Comparison of ENCODE assay signal across 9 mouse cellular contexts in genomic region chr10:108167823-108168222, GRCm38 (mm10). TPM values are rescaled to one million over a fixed set of nuclear protein-coding genes. Genes with fewer than 3 reads are reported as not detected.
A peak's percentile ranks its signal among the peaks of the same experiment; 100 is the strongest.
DNase-seq lines count a peak whose midpoint lies in the region; ATAC-seq lines count a peak whose summit lies in the region.
"Had no signal": no experiment of that assay in that cellular context is flagged by ENCODE, and none has a peak within 500 bp of the region (broad histone marks: within the 10 kb centered on the region; RNA-seq: fewer than 3 reads in every experiment).

No protein-coding gene starts in this region.

- no peaks in the 10 kb centered on the region for H3K9me3 ChIP-seq in heart, embryonic 13.5 days
- H3K9me3 ChIP-seq in kidney, embryonic 14.5 days (ENCODE audit: control insufficient read depth, low read length), result no peaks in the 10 kb centered on the region
- H3K9me3 ChIP-seq: embryonic facial prominence, embryonic 13.5 days had no signal

- peak overlapping the region; percentile 89 for H3K27ac ChIP-seq in heart, embryonic 13.5 days (replicated peaks)
- no peak overlapping the region for H3K27ac ChIP-seq in kidney, embryonic 14.5 days (ENCODE audit: low read depth, low read length)
- H3K27ac ChIP-seq: embryonic facial prominence, embryonic 13.5 days had no signal

- H3K36me3 ChIP-seq in heart, embryonic 13.5 days, result no peaks in the 10 kb centered on the region
- H3K36me3 ChIP-seq in kidney, embryonic 14.5 days (ENCODE audit: control insufficient read depth, insufficient read depth, low read length), result peaks cover 4% of the 10 kb centered on the region; the same call in 1 of the 2 replicates
- H3K36me3 ChIP-seq: embryonic facial prominence, embryonic 13.5 days had no signal

- peak overlapping the region; percentile 56 for H3K9ac ChIP-seq in heart, embryonic 13.5 days
- H3K9ac ChIP-seq in kidney, embryonic 14.5 days (ENCODE audit: low read depth, low read length), result no peak overlapping the region
- H3K9ac ChIP-seq: embryonic facial prominence, embryonic 13.5 days had no signal

- H3K4me2 ChIP-seq in heart, embryonic 13.5 days, result peak overlapping the region; percentile 58
- H3K4me2 ChIP-seq in kidney, embryonic 14.5 days (replicated peaks; ENCODE audit: low read depth, low read length), result no peak overlapping the region
- H3K4me2 ChIP-seq: embryonic facial prominence, embryonic 13.5 days had no signal

- H3K4me3 ChIP-seq in heart, embryonic 13.5 days, result no peak overlapping the region
- no peak overlapping the region for H3K4me3 ChIP-seq in kidney, embryonic 14.5 days (ENCODE audit: low read length)
- H3K4me3 ChIP-seq: embryonic facial prominence, embryonic 13.5 days had no signal

- H3K4me1 ChIP-seq in heart, embryonic 13.5 days, result peaks cover 62% of the 10 kb centered on the region
- H3K4me1 ChIP-seq in kidney, embryonic 14.5 days (ENCODE audit: control insufficient read depth, insufficient read depth, low read length), result peaks cover 22% of the 10 kb centered on the region

- H3K27me3 ChIP-seq in heart, embryonic 13.5 days (replicated peaks), result no peaks in the 10 kb centered on the region
- H3K27me3 ChIP-seq in kidney, embryonic 14.5 days (ENCODE audit: control insufficient read depth, insufficient read depth, low read length), result no peaks in the 10 kb centered on the region
- H3K27me3 ChIP-seq: embryonic facial prominence, embryonic 13.5 days had no signal

- no peak for ATAC-seq in heart, embryonic 13.5 days (ENCODE audit: extremely low read depth, insufficient number of reproducible peaks, low FRiP score, low TSS enrichment)
- ATAC-seq in erythroblast, adult 5-6 weeks (replicated peaks; ENCODE audit: low FRiP score, poor library complexity, severe bottlenecking), result no peak
- ATAC-seq in kidney, embryonic 14.5 days (ENCODE audit: low FRiP score, low TSS enrichment), result no peak

- WGBS in heart, embryonic 13.5 days, result 43% methylated on average over 5 of the region's 5 CpGs
- WGBS in kidney, embryonic 14.5 days, result 81% methylated on average over 5 of the region's 5 CpGs

- DNase-seq in spleen, postnatal 36 days (ENCODE audit: low spot score in 2 of 2), result peak; percentile 53 to 57
- DNase-seq in spleen, postnatal 14 days (ENCODE audit: low spot score in 2 of 2), result no peak
- peak; percentile 48 for DNase-seq in lung, postnatal 25 days (ENCODE audit: low spot score)
- no peak for DNase-seq in right cerebral cortex, postnatal 4 days
- no peak for DNase-seq in cerebellum, adult 9-11 months

RNA-seq across cellular contexts. Expression of gene Ppp1r12a, which starts 5.8 kb away (rescaled TPM):
- 88.1 and 100.0 TPM in 2 replicates for polyA plus RNA-seq in heart, embryonic 13.5 days (2015; fragmentation: Nextera tagmentation; extraction: Ambion mirVana)
- total RNA-seq in erythroblast, adult 5-6 weeks (2015; ENCODE audit: low replicate concordance), result 49.9 and 53.6 TPM in 2 replicates
- total RNA-seq in erythroblast, adult 5-6 weeks (2017; ENCODE audit: low replicate concordance), result 80.1 and 81.4 TPM in 2 replicates
- 82.3 and 98.5 TPM in 2 replicates for polyA plus RNA-seq in kidney, embryonic 14.5 days (2014; fragmentation: Nextera tagmentation; extraction: Ambion mirVana)

Comparison
In these comparisons a context has a peak if more than half of its experiments do, and no peak if none do; other contexts are left out.
1. DNase-seq: peak in spleen, postnatal 36 days (2 of 2) and lung, postnatal 25 days (single experiment); none in spleen, postnatal 14 days (0 of 2), right cerebral cortex, postnatal 4 days (single experiment) and cerebellum, adult 9-11 months (single experiment).